Mouse (Mus musculus): ENCODE results near the gene Gatc.
"Not testable (repeated sequence)": the region's sequence is repeated elsewhere in the genome, so short reads cannot be mapped to it uniquely, and the experiment has no call there.

Gene Gatc

GRCm38 (mm10) chr5:115340577-115341313, at the start of gene Gatc, which contains the start of gene Triap1:
Gene Gatc, minus strand, starts transcription at chr5:115341178.
Gene Triap1, plus strand, starts transcription at chr5:115341225.
- DNase-seq (ENCODE audit: low read depth, low spot score): peak; percentile 90

- not testable (repeated sequence) for DNase-seq (ENCODE audit: low read depth, low spot score)
These were observed 37.9 kb upstream of the Gatc start for GRCm38 (mm10) chr5:115378882-115379281.

GRCm38 (mm10) chr5:115375436-115375835, 34.5 kb upstream of the Gatc start:
- DNase-seq (ENCODE audit: low read depth, low spot score): no peak

- DNase-seq (ENCODE audit: low read depth, low spot score): no peak
These were observed 33.3 kb upstream of the Gatc start for GRCm38 (mm10) chr5:115374204-115374820.

- peak; percentile 86 for DNase-seq (ENCODE audit: low read depth, low spot score)
These were observed 32.6 kb upstream of the Gatc start for GRCm38 (mm10) chr5:115373441-115374203.

- peak; percentile 41 for DNase-seq (ENCODE audit: low read depth, low spot score)
These were observed 30.8 kb upstream of the Gatc start for GRCm38 (mm10) chr5:115371736-115372135.

- DNase-seq (ENCODE audit: low read depth, low spot score): no peak
These were observed 23.8 kb upstream of the Gatc start for GRCm38 (mm10) chr5:115364782-115365181.

GRCm38 (mm10) chr5:115362819-115363714, 22.1 kb upstream of the Gatc start:
- DNase-seq (ENCODE audit: low read depth, low spot score): no peak

GRCm38 (mm10) chr5:115362216-115362615, 21.2 kb upstream of the Gatc start:
- no peak for DNase-seq (ENCODE audit: low read depth, low spot score)

- no peak for DNase-seq (ENCODE audit: low read depth, low spot score)
These were observed 18.9 kb upstream of the Gatc start for GRCm38 (mm10) chr5:115359851-115360372.

- DNase-seq (ENCODE audit: low read depth, low spot score): no peak
These were observed 18.5 kb upstream of the Gatc start for GRCm38 (mm10) chr5:115359438-115359837.

GRCm38 (mm10) chr5:115358872-115359271, 17.9 kb upstream of the Gatc start:
- DNase-seq (ENCODE audit: low read depth, low spot score): peak; percentile 88

GRCm38 (mm10) chr5:115355070-115355469, 14.1 kb upstream of the Gatc start:
- no peak for DNase-seq (ENCODE audit: low read depth, low spot score)

GRCm38 (mm10) chr5:115351348-115351747, 10.4 kb upstream of the Gatc start:
- no peak for DNase-seq (ENCODE audit: low read depth, low spot score)

GRCm38 (mm10) chr5:115349225-115349555, 8.2 kb upstream of the Gatc start:
- no peak for DNase-seq (ENCODE audit: low read depth, low spot score)

- peak; percentile 100 for DNase-seq (ENCODE audit: low read depth, low spot score)
These were observed 7.7 kb upstream of the Gatc start, which contains the start of gene Cox6a1 for GRCm38 (mm10) chr5:115348546-115349224. Gene Cox6a1, minus strand, starts transcription at chr5:115348981.

GRCm38 (mm10) chr5:115347564-115347963, 6.6 kb upstream of the Gatc start:
- DNase-seq (ENCODE audit: low read depth, low spot score): peak; percentile 91

- DNase-seq (ENCODE audit: low read depth, low spot score): no peak
These were observed 562 bp upstream of the Gatc start for GRCm38 (mm10) chr5:115341314-115342165.

GRCm38 (mm10) chr5:115340007-115340406, 971 bp downstream of the Gatc start:
- DNase-seq (ENCODE audit: low read depth, low spot score): no peak

- no peak for DNase-seq (ENCODE audit: low read depth, low spot score)
These were observed 7.4 kb downstream of the Gatc start for GRCm38 (mm10) chr5:115333626-115334025.
